Mouse (Mus musculus) liver, embryonic 13.5 days (tissue): ENCODE data around the gene Trap1. TPM values are rescaled to one million over a fixed set of nuclear protein-coding genes. Genes with fewer than 3 reads are reported as not detected.
"Not testable (repeated sequence)": the region's sequence is repeated elsewhere in the genome, so short reads cannot be mapped to it uniquely, and the experiment has no call there.

Source experiments
- ATAC-seq: fragments of 200-750 bp; cut with Nextera tagmentation; 2 replicates; pipeline ENCODE4 v1.8.0; 2017; ENCODE audit warnings: low read depth, mild to moderate bottlenecking, moderate number of reproducible peaks, moderate library complexity
- DNase-seq: peaks from one replicate; pipeline ENCODE4 v3.0.0; 2022
- H3K27ac ChIP-seq: fragments of 300-500 bp; sonication (generic); 2 replicates; pipeline ENCODE4 v1.5.1; 2015; ENCODE audit warnings: moderate library complexity, mild to moderate bottlenecking, inconsistent platforms
- H3K27me3 ChIP-seq: fragments of 300-500 bp; sonication (generic); 2 replicates; pipeline ENCODE4 v1.6.1; 2015; ENCODE audit warnings: mild to moderate bottlenecking, inconsistent platforms
- H3K36me3 ChIP-seq: fragments of 300-500 bp; sonication (generic); 2 replicates; pipeline ENCODE4 v1.6.1; 2015; ENCODE audit warnings: mild to moderate bottlenecking, inconsistent platforms
- H3K4me1 ChIP-seq: fragments of 300-500 bp; sonication (generic); replicated peaks from 2 replicates; pipeline ENCODE4 v1.6.1; 2015; ENCODE audit warnings: inconsistent platforms
- H3K4me2 ChIP-seq: fragments of 300-500 bp; sonication (generic); 2 replicates; pipeline ENCODE4 v1.6.1; 2015; ENCODE audit warnings: inconsistent platforms, mild to moderate bottlenecking, moderate library complexity
- H3K4me3 ChIP-seq: fragments of 300-500 bp; sonication (generic); replicated peaks from 2 replicates; pipeline ENCODE4 v1.5.1; 2015; ENCODE audit warnings: mild to moderate bottlenecking, inconsistent platforms
- H3K9ac ChIP-seq: fragments of 300-500 bp; sonication (generic); 2 replicates; pipeline ENCODE4 v1.6.1; 2015; ENCODE audit warnings: mild to moderate bottlenecking, inconsistent platforms
- H3K9me3 ChIP-seq: fragments of 300-500 bp; sonication (generic); replicated peaks from 2 replicates; pipeline ENCODE4 v1.6.1; 2016; ENCODE audit warnings: inconsistent platforms
- WGBS: fragments of 180-500 bp; shearing (Covaris S2); methylation state at CpG from one replicate; pipeline ENCODE4 v1.1.7; 2015; ENCODE audit not compliant: insufficient replicate concordance; 5-methylcytosine and 5-hydroxymethylcytosine counted together
- polyA plus RNA-seq: library from polyadenylated mRNA; unstranded; fragments of >200 nt; fragmentation: Nextera tagmentation; extraction: Ambion mirVana; gene quantifications from 2 replicates; pipeline ENCODE4 v1.2.1, GENCODE M21; 2015

Trap1 gene
- 85.0 and 97.2 TPM in 2 replicates for polyA plus RNA-seq

DNA sequence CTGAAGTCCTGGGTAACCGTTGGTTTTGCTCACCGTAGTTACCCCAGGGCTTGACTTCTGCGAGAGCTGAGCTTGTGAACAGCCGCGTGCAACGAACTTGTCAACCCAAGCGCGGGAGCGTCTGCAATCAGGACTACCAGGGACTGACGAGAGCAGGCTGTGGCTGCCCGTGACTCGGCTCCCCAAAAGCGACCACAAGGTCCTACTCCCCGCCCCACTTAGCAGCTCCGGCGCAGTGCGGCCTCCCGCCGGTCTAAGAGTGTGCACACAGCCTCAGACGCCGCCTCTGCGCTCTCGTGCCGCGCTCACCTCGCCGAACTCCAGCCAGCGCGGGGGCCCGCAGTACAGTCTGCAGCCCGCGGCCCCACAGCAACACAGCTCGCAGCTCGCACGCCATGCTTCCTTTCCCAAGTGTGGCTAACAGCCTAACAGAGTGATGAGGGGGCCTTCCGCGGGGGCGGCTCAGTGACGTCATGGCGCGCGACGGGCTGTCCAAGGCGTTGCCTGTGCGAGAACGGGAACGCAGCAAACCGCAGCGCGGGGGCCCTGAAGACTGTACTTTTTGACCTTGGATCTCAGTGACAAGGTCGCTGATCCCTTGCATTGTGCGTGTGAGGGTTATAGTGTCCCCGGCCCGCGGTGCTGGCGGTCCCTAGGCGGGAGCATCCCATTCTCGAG is at the start of gene Trap1:
Gene Trap1, minus strand, starts transcription at position 444 of the 678 bp plus-strand sequence.
- WGBS = under 1% methylated on average over 58 of the region's 58 CpGs
- Histone ChIP-seq H3K4me1 (peaks cover 44% of the 10 kb centered on the region), H3K9me3 (no peaks in the 10 kb centered on the region), H3K4me2 (peak within 1 kb of the TSS; percentile 82), H3K36me3 (peaks cover 7% of the 10 kb centered on the region; the same call in 1 of the 2 replicates), H3K27me3 (no peaks in the 10 kb centered on the region), H3K27ac (peak within 1 kb of the TSS; percentile 88), H3K9ac (peak within 1 kb of the TSS; percentile 85), H3K4me3 (peak within 1 kb of the TSS; percentile 93)
- peak; percentile 95 for ATAC-seq
- DNase-seq = peak; percentile 91

DNA sequence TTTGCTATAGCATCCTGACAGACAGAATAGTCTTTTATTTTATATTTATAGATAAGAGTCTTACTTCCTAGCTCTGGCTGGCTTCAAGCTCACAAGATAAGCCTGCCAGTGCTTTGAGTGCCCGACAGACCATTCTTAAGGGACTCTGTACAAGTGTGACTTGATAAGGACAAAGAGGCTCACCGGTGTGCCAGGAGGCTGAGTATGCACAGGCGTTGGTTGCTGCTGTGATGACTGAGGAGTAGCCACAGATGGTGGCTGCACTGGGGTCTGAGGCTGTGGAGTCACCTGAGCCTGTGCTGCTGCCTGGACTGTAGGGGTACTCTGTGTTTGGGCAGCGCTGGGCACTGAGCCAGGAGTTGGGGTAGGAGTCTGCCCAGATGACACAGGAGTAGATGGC is 39.4 kb upstream of the Trap1 start:
- peak; percentile 15 for DNase-seq
- peaks cover 84% of the 10 kb centered on the region for H3K36me3 ChIP-seq
- peak; percentile 88 for ATAC-seq
- H3K9ac ChIP-seq = no peak overlapping the region
- WGBS = 34% methylated on average over 4 of the region's 4 CpGs
- peaks cover 6% of the 10 kb centered on the region for H3K4me1 ChIP-seq
- no peaks in the 10 kb centered on the region for H3K9me3 ChIP-seq
- no peak overlapping the region for H3K4me2 ChIP-seq
- H3K27me3 ChIP-seq = no peaks in the 10 kb centered on the region
- H3K4me3 ChIP-seq = no peak overlapping the region
- H3K27ac ChIP-seq = peak overlapping the region; percentile 39; the same call in 1 of the 2 replicates

DNA sequence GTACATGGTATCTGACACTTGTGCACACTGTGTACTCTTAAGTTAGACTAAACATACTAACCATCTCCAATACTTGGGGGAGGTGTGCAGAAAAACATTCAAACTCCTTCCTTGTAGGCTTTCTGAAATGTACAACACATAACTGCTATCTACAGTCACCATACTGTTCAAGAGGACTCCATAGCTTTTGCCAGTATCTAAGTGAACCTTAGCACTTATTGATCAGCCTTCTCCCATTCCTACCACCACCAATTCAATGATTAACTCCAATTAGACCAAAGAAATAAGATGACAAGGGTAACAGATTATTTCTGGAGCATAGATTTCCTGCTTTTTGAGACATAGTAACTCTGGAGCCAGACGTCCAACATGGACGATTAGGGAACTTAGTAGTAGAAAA is 22.7 kb upstream of the Trap1 start:
- Histone ChIP-seq H3K4me3 (no peak overlapping the region), H3K9me3 (no peaks in the 10 kb centered on the region), H3K36me3 (peaks cover 47% of the 10 kb centered on the region), H3K27me3 (no peaks in the 10 kb centered on the region), H3K9ac (no peak overlapping the region), H3K4me2 (no peak overlapping the region), H3K4me1 (peaks cover 9% of the 10 kb centered on the region), H3K27ac (no peak overlapping the region)
- WGBS = 65% methylated on average over 2 of the region's 2 CpGs
- ATAC-seq = peak; percentile 67
- no peak for DNase-seq

- Histone ChIP-seq H3K9ac (no peak overlapping the region), H3K4me1 (peaks cover 9% of the 10 kb centered on the region), H3K4me3 (no peak overlapping the region), H3K36me3 (peaks cover 67% of the 10 kb centered on the region), H3K4me2 (no peak overlapping the region), H3K9me3 (no peaks in the 10 kb centered on the region), H3K27me3 (no peaks in the 10 kb centered on the region), H3K27ac (no peak overlapping the region)
- DNase-seq (no peak), ATAC-seq (no peak)
- 94% methylated on average over 1 of the region's 1 CpGs for WGBS
Observed at GRCm38 (mm10) chr16:4097521-4097920, 19.9 kb upstream of the Trap1 start.

DNA sequence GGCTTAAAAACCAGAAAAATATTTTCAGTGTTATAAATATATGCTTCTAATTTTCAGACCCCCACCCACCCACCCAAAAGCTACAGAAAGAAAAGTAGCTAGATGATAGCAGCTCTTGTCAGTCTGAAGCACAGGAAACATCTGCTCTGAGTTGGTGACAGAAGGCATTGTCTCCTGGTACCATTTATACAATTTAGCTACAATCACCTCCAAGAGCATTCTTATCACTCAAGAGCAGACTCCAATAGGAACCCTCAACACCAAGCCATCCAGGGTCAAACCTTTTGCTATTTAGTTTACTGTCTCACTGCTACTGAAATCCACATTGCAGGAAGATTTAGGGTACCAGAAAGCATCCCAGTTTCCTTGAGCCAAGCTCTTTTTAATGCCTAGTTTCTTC is 19.3 kb upstream of the Trap1 start:
- no peak overlapping the region for H3K9ac ChIP-seq
- H3K4me2 ChIP-seq = no peak overlapping the region
- H3K36me3 ChIP-seq = peaks cover 72% of the 10 kb centered on the region
- no peak for DNase-seq
- no peaks in the 10 kb centered on the region for H3K27me3 ChIP-seq
- H3K9me3 ChIP-seq = no peaks in the 10 kb centered on the region
- ATAC-seq = peak; percentile 72
- peaks cover 9% of the 10 kb centered on the region for H3K4me1 ChIP-seq
- H3K4me3 ChIP-seq = no peak overlapping the region
- H3K27ac ChIP-seq = no peak overlapping the region

- no peaks in the 10 kb centered on the region for H3K27me3 ChIP-seq
- DNase-seq (no peak), ATAC-seq (no peak)
- H3K4me2 ChIP-seq = no peak overlapping the region
- peaks cover 9% of the 10 kb centered on the region for H3K4me1 ChIP-seq
- no peaks in the 10 kb centered on the region for H3K9me3 ChIP-seq
- 82% methylated on average over 3 of the region's 3 CpGs for WGBS
- no peak overlapping the region for H3K9ac ChIP-seq
- no peak overlapping the region for H3K27ac ChIP-seq
- H3K36me3 ChIP-seq = peaks cover 77% of the 10 kb centered on the region
- no peak overlapping the region for H3K4me3 ChIP-seq
Observed at GRCm38 (mm10) chr16:4096141-4096540, 18.5 kb upstream of the Trap1 start.

DNA sequence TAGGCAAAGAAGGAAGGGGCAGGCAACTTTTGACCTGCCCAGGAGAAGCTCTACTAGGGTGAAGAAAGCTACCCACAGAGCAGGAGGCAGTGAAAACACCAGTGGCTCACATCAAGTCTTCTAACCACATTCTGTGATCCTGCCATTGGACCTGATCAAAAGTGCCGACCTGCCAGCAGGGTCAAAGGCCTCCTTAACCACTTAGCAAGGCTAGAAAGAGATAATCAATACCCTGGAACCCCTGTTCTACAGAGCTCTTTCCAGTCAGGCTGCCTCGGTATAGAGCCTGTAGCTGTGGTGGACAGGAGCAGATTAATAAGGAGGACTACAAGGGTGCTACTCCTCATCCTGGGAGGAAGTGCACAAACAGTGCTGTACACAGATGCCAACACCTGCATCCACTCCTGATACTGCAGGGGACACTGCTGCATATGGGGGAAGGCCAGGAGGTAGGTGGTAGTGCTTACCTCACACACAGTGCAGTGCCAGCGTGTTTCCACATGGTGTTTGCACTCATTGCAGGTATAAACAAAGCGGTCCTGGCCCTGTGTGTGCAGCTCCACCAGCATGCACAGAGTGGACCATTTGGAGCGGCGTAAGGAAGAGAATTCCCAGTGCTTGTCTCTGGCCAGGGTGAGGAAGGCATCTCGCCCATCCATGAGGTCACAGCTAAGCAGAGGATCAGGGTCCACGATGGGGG is 9.7 kb upstream of the Trap1 start:
- Histone ChIP-seq H3K9me3 (no peaks in the 10 kb centered on the region), H3K9ac (no peak overlapping the region), H3K4me1 (no peaks in the 10 kb centered on the region; the same call in 1 of the 2 replicates), H3K36me3 (peaks cover 84% of the 10 kb centered on the region), H3K4me2 (no peak overlapping the region), H3K4me3 (no peak overlapping the region), H3K27ac (no peak overlapping the region), H3K27me3 (no peaks in the 10 kb centered on the region)
- DNase-seq = no peak
- WGBS = 76% methylated on average over 8 of the region's 8 CpGs
- peak; percentile 65 for ATAC-seq

DNA sequence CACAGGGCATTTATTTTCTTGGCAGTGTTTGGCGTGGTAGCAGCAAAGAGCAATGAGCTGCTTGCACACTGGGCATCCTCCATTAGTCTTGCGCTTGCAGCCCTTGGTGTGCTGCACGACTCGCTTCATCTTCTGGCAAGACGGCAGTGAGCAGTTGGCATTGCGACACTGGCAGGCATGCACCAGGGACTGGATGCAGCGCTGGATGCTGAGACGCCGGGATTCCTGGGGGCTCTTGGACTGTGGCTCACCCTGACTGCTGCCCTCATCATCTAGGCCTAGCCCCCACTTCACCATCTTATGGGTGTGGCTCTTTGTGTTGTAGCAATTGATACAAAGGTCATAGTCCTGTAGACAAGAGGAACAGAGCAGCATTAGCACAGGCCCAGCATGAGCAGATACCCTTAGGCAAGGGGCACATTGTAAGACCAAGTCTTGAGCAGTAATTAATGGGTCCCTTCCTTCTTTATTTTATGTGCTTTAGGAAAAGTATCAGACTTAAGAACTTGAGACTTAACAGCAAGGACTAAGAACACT is 8.3 kb upstream of the Trap1 start:
- Histone ChIP-seq H3K36me3 (peaks cover 75% of the 10 kb centered on the region), H3K27ac (no peak overlapping the region), H3K4me2 (no peak overlapping the region), H3K9ac (no peak overlapping the region), H3K4me1 (no peaks in the 10 kb centered on the region; the same call in 1 of the 2 replicates), H3K27me3 (no peaks in the 10 kb centered on the region), H3K9me3 (no peaks in the 10 kb centered on the region), H3K4me3 (no peak overlapping the region)
- ATAC-seq = no peak
- WGBS = 90% methylated on average over 9 of the region's 9 CpGs
- no peak for DNase-seq

DNA sequence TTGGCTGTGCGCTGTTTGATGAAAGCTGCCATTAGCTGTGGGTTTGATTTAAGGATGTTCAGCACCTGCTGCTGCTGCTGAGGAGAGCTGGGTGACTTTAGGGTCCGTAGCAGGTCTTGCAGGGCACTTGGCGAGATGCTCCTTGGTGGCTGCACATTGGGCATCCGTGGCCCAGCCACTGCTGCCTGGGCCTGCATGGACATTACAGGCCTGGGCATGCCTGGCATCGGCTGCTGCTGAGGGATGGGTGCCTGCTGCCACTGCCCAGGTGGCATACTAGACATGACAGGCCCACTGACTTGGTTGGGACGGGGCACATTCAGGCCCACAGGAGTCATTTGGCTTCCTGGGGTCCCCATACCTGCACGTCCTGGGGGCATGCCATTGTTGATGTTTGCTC is 7.4 kb upstream of the Trap1 start:
- no peaks in the 10 kb centered on the region; the same call in 1 of the 2 replicates for H3K4me1 ChIP-seq
- H3K36me3 ChIP-seq = peaks cover 66% of the 10 kb centered on the region
- DNase-seq = no peak

DNA sequence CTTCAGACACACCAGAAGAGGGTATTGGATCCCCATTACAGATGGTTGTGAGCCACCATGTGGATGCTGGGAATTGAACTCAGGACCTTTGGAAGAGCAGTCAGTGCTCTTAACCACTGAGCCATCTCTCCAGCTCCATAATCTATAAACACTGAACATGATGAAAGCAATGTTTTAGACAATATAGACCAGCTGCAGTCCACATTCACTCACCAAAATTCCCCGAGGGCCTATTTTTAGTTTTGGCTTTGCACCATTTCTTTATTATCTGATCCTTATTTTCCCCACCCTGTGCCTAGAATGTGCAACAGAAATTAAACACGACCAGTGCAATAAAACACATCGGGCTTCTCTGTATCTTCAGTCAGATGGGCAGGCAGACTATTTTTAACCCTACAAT is 2.8 kb upstream of the Trap1 start:
- not testable (repeated sequence) for H3K4me2 ChIP-seq, H3K27me3 ChIP-seq, H3K9me3 ChIP-seq, DNase-seq, H3K4me3 ChIP-seq, H3K27ac ChIP-seq, ATAC-seq, H3K9ac ChIP-seq
- H3K36me3 ChIP-seq = peaks cover 23% of the 10 kb centered on the region
- peaks cover 24% of the 10 kb centered on the region for H3K4me1 ChIP-seq
- WGBS = 56% methylated on average over 3 of the region's 3 CpGs

More for the DNA sequence above, 7.4 kb upstream of the Trap1 start:
- Histone ChIP-seq H3K27me3 (no peaks in the 10 kb centered on the region), H3K9ac (no peak overlapping the region), H3K4me3 (no peak overlapping the region), H3K27ac (no peak overlapping the region), H3K4me2 (no peak overlapping the region), H3K9me3 (no peaks in the 10 kb centered on the region)
- ATAC-seq = no peak
- WGBS = 88% methylated on average over 7 of the region's 7 CpGs

GRCm38 (mm10) chr16:4079656-4080055 is 2.0 kb upstream of the Trap1 start:
- H3K36me3 ChIP-seq = peaks cover 15% of the 10 kb centered on the region
- H3K27ac ChIP-seq = no peak overlapping the region
- H3K9ac ChIP-seq = no peak overlapping the region
- no peak for ATAC-seq
- DNase-seq = no peak
- no peak overlapping the region for H3K4me2 ChIP-seq
- no peak overlapping the region for H3K4me3 ChIP-seq
- 55% methylated on average over 1 of the region's 1 CpGs for WGBS
- no peaks in the 10 kb centered on the region for H3K9me3 ChIP-seq
- no peaks in the 10 kb centered on the region for H3K27me3 ChIP-seq
- H3K4me1 ChIP-seq = peaks cover 32% of the 10 kb centered on the region
